Mouse (Mus musculus) C2C12 (cell line): ENCODE measurements around the gene Slamf8.

Source experiments
- CTCF ChIP-seq: IDR thresholded peaks from one replicate; pipeline ENCODE4 v1.5.1; 2011; ENCODE audit not compliant: control insufficient read depth, insufficient read depth, insufficient read length
- MAX ChIP-seq: IDR thresholded peaks from one replicate; pipeline ENCODE4 v1.6.1; 2011; ENCODE audit warnings: mild to moderate bottlenecking, control low read depth
- MYOG ChIP-seq: IDR thresholded peaks from one replicate; pipeline ENCODE4 v1.6.1; 2011; ENCODE audit not compliant: control insufficient read depth, insufficient read length; ENCODE audit errors: extremely low read depth
- USF1 ChIP-seq: IDR thresholded peaks from one replicate; pipeline ENCODE4 v1.6.1; 2011; ENCODE audit warnings: low read depth, mild to moderate bottlenecking, control low read depth, moderate library complexity

- TF ChIP-seq CTCF: no peak
- no peak for TF ChIP-seq USF1
- no peak for TF ChIP-seq MAX
- TF ChIP-seq MYOG: no peak
Observed at GRCm38 (mm10) chr1:172594495-172594894, 4.1 kb upstream of the Slamf8 start.
